Mouse (Mus musculus) hindlimb bud, embryonic 11.5 days (tissue): ENCODE measurements around the gene Batf2.

ENCODE experiments used
- DNase-seq: peaks from one replicate; pipeline ENCODE4 v3.0.0-alpha.2; 2012; ENCODE audit warnings: low read depth, low spot score; ENCODE audit errors: extremely low spot score

Gene Batf2

GRCm38 (mm10) chr19:6218606-6219005 lies 77.8 kb downstream of the Batf2 start:
- no peak for DNase-seq
